Mouse (Mus musculus): ENCODE data around the gene Brf1.
A peak's percentile ranks its signal among the peaks of the same experiment; 100 is the strongest.

Brf1 gene

DNA sequence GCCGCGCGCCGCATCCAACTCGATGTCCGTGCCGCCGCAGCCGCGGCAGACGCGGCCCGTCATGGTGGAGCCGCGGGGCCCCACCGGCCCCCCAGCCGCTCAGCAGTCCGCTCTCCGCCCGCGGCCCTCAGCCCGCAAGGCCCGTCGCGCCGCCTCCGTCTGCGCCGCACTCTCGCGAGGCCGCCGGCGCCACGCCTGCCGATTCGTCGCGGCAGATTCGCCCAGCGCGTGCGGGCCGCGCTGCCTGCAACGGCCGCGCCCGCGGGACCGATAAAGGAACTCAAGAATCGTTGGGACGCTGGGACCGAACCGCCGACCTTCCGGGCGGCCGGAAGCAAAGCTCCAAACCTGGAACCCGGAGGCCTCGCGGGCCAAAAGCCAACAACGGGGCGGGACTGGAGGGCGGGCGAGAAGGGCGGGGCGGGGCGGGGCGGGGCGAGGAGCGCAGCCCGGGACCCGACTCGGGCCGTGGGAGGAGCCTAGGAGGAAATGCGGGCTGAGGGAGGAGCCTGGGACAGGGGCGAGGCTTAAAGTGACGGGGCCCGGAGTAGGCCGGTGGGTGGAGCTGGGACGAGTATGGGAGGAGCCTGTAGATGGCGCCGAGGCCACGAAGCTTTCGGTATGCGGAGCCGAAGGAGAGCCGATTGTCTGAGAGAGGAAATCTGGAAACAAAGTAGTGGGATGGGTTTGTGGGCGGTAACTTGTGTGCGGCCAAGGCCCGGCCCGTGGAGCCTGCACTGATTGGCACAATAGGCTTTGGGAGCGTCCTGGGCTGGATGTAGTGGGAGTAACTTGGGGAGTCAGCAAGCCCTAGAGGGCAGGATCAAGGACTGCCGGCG, at the start of gene Brf1:
Gene Brf1 (minus strand): TSS at position 411 of the 839 bp plus-strand sequence.
- DNase-seq, result peak; percentile 90 to 95

DNA sequence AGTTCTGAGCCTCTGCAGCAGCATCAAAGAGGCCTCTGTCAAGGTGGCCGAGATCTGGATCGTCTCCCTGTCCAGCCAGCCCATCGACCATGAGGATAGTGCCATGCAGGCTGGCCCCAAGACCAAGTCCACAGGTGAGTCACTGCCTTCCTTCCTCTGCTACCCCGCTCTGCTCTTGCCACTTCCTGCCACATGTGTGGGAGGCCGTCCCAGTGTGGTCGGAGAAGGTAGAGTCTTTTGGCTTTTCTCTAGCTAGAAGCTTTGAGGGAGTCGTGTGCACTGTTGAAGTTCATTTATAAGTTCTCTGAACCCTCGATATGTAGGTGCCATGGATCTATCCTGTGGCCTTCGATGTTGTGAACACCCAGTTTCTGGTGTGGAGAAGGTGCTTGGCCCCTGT, 49.3 kb upstream of the Brf1 start:
- DNase-seq, result no peak

DNA sequence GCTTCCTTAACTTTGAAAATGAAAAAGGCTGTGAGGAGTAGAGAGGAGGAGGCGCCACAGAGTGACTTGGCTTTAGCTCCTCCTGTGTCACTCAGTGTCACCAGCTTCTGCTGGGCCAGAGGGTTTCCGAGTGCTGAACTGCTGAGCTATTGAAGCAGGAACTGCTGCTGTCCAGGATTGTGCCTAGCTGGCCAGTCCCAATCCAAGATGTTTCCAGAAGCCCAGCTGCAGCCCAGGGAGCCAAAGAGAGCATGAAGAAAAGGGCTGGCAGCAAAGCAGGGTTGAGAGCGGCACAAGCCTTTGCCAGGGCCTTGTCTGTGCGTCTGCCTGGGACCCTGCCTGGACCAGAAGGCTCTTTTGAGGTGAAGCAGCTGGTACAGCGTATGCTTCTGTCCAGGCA, 47.6 kb upstream of the Brf1 start:
- DNase-seq, result no peak

DNA sequence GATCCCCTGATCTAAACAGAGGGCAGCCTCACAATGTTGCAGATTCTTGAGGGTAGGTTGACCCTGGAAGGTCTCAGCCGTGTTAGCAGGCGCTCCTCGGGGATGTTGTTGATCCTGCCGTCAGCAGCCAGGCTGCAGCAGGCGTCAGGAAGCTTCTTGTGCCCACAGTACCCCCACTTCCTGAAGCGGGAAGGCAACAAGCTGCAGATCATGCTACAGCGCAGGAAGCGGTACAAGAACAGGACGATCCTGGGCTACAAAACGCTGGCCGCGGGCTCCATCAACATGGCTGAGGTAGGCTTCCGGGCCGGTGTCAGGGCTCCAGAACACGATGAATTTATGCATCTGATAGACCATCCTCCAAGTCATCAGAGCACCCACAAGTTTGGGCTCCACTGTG, 46.4 kb upstream of the Brf1 start:
- no peak for DNase-seq

DNA sequence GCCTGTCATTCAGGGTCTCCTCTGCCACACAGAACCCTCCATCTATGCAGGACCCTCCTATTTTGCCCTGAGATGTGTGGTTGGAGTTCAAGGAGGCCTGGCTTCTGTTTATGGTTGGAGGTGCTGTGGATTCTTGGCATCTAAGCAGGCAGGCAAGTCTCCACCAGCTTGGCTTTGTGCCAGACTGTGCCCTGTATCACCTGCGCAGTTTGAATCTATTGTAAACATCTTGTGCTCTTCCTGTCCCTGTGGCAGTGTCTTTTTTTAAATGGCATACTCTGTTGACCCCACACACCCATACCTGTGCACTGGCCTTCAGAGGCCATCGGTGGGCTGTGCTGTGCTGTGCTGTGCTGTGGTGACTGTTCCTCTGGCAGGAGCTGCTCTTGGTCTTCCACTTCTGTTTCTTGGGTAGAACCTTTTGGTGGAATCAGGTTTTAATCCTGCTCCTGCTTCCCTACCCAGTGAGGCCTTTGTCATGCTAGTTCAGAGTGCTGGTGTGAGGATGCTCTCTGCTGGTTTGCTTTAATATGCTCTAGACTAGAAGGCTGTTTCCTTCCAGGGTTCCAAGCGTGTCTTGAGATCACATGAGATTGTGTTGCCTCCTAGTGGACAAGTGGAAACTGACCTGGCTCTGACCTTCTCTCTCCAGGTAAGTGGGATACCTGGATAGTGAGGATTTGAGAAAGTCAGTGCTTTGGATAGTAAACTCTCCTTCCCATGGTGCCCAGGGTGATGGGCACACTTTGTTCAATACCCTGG, 44.6 kb upstream of the Brf1 start:
- peak; percentile 71 to 77 for DNase-seq

DNA sequence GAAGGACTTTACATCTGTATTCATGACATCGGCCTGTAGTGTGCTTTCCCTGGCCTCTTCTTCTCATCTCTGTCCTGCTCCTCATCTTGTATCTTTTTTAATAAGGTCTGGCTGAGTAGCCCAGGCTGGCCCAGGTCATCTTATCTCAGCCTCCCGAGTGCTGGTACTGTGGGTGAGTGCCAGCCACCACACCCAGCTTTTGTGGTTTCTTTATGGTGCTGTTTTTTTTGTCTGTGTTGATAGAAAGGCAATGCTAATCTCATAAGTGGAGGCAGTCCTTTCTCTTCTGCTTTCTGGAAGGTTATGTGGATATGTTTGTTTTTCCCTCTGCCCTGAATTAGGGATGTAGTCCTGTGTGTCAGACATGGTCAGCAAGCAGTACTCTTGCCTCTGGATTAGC, 42.0 kb upstream of the Brf1 start:
- DNase-seq, result no peak

DNA sequence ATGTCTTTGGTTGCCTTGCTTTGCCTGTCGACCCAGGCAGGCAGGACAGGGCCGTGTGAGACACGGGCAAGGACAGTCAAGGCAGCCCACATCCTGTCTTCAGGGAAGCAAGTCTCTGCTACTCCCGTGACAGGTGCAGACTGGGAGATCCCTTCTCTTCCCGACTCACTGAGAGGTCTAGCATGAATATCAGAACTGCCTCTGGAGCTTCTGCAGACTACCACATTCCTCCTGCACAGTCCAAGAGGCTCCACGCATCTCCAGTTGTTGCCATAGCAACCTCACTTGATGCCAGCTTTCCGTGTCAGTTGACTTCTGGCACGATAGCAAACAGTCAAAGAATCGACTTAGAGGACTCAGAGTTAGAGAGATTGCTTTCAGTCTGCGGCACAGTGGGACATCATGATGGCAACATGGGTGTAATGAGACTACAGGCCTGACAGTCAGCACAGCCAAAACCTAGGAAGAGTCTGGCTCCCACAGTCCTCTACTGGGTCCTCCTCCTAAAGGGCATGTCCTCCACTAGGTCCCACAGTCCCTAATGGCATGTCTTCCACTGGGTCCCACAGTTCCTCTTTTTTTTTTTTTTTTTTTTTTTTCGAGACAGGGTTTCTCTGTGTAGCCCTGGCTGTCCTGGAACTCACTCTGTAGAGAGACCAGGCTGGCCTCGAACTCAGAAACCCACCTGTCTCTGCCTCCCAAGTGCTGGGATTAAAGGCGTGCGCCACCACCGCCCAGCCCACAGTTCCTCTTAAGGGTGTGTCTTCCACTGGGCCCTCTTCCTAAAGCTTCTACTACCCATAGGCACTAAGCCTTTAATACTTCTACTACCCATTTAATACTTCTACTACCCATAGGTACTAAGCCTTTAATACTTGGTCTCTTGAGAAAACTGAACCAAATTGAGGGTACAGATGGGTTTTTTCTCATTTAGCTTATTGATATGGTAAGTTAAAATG, 41.3 kb upstream of the Brf1 start:
- DNase-seq, result peak; percentile 48 to 57

DNA sequence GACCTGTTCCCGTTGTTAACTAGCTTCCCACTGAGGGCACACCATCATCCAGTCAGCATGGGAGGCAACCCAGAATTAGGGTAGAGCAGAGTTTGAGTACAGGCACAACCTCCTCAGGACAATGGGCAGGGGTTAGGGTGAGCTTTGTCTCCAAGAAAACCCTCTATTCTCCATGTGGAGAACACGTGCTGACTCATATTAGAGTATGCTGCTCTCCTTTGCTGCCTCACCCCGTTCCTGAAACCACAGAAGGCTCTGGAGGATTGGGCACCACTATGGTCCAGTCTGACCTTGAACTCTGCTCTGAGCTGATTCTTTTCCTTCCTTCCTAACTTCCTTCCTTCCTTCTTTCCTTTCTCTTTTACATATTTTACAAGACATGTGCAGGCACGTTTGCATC, 37.9 kb upstream of the Brf1 start:
- DNase-seq, result no peak

DNA sequence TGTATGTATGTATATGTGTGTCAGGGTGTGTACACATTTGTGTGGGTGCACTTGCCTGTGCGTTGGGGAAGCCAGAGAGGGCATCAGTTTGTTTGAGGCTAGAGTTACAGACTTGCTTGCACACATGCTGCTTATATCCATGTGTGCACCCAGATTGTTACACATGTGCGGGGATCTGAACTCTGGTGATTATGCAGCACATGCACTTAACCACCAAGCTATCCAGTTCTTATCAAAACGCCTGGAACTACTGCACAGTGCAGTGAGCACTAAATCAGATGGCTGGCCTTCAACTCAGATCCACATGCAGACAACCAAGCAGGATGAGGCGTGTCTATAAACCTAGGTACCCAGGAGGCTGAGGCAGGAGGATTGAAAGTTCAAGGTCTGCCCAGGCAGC, 36.5 kb upstream of the Brf1 start:
- DNase-seq, result no peak

DNA sequence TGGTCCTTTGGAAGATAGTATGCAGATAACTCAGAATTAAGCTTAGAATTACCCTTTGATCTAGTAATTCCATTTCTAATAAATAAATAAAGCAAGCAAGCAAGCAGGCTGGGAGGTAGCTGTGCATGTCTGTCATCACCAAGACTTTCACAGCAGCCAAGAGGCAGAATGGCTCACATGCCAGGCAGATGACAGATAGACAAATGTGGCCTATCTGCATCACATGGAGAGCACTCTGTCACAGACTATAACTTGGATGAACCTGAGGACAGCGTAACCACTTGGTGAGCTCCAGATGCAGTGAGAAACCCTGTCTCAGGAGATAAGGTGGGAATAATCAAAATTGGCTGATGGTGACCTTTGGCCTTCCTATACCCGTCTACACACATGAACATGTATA, 34.6 kb upstream of the Brf1 start:
- DNase-seq, result no peak

DNA sequence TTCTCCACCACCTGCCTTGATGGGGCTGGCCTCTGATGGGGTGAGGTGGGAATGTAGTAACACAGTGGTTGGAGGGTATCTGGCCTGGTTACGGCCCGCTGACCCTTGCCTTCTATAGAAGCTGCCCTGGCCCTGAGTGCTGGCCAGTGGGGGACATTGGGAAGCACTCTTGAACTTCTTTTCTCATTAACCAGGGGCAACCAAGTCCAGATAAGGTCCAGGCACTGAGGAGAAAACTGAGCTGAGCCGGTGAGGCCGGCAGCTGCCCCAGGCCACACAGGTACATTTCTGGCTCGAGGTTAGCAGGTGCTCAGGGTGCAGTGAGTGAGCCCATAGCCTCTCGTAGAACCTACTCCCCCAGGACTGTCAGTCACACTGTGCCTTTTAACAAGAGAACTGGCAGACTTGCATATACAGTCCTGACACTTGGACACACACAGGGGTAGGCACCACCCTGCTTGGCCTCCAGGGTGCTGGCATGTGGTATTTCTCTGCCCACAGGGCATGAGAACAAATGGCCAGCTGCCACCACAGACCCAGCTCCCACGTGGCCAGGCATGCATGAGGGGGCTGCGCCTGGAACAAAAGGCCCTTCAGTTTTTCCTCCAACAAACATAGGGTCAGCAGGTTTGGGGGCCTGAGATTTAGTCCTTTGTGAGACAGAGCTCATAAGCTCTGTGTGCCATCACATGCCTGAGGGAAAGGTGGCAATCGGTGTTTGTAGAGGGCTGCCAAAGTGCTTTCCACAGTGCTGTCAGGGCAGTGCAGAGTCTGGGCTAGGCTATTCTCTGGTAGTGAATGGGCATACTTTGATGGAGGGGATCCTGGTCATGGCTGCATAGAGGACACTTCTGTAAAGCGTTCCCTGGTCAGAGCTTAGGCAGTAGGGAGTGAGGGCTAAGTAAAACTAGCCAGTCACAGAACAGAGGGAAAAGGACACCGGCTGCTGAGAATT, 32.1 kb upstream of the Brf1 start:
- peak; percentile 35 to 44 for DNase-seq

DNA sequence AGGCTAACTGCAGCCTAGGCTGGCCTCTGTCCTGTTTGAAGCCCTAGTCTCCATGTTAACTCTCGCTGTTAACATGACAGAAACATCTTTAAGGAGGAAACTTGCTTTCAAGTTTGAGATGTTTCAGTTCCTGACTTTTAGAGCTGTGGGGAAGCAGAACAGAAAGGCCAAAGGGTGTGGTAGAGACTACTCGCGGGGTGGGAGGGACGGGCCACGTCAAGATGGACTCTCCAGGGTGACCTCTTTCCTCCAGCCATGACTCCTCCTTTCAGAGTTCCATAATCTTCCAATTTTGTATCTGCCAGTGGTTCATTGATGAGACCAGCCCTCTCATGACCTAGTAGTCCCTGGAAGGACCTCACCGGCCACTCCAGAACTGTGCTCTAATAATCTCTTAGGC, 30.9 kb upstream of the Brf1 start:
- DNase-seq, result no peak

DNA sequence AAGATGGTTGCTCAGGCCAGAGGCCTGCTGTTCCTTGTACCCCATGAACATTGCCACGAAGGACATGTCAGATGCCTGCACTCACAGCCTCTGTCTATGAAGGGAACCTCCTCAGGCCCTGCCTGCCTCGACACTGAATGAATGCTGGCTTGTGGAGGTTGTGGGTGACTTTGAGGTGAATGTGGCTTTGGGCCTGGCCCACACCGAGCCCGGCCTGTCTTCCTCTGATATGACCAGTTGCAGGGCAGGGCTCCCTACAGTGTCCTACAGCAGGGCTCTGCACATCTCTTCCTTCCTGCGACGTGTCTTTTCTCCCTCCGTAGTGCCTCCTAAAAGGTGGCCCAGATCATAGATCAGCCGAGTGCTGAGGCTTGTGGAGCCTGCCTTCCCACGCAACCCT, 30.5 kb upstream of the Brf1 start:
- no peak for DNase-seq

DNA sequence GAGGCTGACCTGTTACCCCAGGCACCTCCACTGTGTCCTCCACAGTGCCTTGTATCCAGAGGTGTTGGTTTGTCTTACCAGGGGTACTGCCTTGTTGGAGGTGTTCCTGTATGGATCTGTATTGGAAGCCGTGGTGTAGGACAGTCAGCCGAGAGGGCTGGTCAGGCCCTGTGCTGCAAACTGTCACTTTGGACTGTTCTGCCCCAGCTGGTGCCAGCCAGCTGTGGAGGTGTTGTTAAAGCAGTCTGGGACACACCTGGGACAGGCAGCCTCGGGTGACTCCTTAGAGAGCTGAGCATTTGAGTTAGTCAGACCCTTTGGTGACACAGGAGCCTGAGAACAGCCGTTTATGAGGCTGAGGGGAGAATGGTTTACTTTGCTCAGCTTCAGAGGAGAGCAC, 29.5 kb upstream of the Brf1 start:
- no peak for DNase-seq

DNA sequence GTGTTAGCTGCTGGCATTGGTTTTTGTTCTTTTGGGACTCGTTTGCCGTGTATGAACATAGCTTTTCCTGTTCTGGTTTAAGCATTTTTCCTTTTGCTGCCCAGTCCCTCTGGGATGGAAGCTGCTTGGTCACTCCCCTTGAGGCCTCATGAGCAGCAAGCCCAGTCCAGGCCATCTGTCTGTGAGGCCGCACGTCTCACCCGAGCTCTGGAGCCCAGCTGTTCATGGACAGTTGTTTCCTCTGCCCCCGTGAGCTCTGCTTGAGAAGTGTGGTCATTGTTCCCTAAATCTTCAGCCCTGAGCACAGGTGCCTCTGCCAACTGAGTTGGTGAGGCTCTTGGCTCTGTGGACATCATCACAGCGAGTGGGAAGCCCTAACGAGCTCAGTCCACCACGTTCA, 28.4 kb upstream of the Brf1 start:
- DNase-seq, result no peak

DNA sequence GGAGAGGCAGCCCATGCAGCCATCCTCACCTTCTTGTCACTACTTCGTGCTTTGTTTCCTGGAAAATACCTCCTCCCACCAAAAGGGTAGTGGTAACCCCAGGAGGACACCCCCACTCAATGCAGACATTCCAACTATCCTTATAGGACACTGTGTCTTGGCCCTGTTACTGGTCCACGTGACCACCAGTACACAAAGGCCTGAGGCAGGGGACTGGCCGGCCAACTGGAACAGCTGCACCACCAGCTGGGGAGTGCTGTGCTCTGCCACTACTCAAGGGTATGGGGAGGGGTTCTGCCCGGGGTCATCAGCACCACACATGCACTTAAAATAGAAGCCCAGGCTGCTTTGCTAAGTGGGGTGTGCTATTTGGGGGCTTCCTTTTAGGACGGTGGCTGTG, 27.6 kb upstream of the Brf1 start:
- no peak for DNase-seq

DNA sequence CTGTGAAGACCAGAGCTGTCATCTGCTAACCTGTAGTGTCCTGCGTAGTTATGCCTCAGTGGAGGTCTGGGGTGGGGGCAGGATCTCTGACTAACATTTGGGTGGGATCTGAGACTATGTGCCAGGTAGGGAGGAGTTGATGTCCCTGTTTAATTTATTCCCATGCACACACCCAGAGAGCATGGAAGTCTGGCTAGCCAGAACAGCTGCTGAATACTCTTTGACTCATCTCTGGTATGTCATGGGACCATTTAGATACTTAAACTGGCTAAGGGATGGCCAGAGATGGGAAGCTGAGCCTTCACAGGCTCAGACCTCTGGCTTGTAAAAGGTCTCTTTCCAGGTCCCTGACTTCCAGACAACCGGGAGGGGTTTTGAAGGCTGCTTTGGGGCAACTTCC, 27.0 kb upstream of the Brf1 start:
- no peak for DNase-seq

DNA sequence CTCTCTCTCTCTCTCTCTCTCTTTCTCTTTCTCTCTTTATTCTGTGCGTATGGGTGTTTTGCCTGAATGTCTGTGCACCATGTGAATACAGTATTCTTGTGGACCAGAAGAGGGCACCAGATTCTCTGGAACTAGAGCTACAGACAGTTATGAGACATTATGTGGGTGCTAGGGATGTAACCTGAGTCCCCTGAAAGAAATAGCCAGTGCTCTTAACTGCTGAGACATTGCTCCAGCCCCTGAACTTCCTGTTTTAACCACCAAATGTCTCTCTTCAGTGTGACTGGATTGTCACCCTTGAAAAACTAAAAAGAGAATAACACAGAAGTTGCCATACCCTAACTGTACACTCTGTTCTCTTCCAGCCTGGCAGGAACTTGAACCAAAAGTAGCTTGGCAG, 26.1 kb upstream of the Brf1 start:
- no peak for DNase-seq

DNA sequence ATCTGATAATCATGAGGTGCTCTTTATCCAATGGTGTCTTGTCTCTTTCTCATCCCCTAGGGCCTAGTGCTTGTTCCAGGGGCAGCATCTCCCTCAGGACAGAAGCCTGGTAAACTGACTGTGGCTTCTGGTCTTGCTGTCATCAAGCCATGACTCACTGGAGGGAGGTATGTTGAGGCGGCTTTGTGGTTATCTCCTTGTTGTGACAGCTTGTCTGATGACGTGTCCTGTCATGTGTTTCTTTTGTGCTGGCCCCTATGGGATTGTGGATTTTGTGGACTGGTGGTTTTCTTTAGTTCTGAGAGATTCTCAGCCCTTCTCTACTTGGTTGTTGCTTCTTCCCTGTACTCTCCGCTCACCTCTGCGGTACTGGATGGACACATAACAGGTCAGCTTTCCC, 22.6 kb upstream of the Brf1 start:
- no peak for DNase-seq

DNA sequence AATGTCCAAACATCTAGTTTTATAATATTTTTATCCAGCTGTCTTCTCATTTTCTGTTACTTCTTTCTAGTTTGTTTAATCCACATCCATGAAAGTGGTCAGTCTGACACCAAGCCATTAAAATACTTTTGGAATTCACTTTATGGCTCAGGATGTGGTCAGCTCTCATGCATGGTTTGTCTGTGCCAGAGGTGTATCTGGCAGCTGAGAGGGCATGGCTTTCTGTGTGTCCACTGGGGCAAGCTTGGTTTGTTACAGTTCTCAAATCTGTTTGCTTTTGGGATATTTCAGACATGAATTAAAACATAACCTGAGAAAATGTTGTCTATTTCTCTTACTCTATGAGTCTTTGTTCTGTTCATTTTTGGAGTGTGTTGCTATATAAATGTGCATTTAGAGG, 21.0 kb upstream of the Brf1 start:
- DNase-seq, result no peak

DNA sequence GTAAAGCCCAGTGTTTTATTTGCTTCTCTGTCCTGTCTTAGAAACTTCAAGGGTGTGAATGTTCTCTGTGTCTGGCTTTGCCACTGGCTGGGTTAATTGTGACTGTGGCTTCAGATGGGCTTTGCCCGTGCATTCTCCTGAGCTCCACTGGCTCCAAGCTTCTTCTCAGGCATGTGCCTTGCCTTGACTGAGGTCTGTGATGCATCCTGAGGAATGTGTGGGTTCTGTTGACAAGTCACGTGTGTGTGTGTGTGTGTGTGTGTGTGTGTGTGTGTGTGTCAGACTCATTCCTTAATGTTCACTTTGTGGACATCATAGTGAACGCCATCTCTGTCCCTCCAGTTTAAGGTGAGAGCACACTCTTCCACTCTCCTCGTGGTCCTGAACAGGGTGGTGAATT, 18.3 kb upstream of the Brf1 start:
- no peak for DNase-seq

DNA sequence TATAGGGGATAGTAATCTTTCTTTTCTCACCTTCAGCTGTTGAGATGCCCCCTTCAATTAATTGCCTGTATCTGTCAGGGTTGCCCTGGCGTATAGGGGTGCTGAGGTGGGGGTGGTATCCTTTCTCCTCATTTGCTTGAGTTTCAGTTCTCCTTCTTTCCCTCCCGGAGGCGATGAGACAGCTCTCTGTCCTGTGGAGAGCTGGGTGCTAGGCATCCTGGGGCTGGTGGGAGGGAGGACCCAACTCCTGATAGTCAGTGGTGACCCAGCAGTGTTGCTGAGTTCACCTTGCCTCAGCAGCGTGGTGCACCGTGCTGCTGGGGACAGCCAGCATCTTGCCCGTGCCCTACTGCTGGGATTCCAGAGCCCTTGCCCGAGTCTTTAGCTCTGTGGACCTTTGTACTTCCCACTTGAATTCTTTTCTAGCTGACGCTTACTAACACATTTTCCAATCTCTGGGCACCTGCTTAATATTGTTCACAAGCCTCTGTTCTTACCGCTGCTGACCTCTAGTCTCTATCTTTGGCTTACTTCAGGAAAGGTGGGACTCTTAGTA, 17.0 kb upstream of the Brf1 start:
- DNase-seq, result no peak

Data from cerebellum, postnatal 36 days (tissue).